In genomic region chr2:104157831-104158230, GRCm38 (mm10) we compare ENCODE assay signal across 29 mouse cellular contexts. TPM values are rescaled to one million over a fixed set of nuclear protein-coding genes. Genes with fewer than 3 reads are reported as not detected.
"Had no signal": no experiment of that assay in that cellular context is flagged by ENCODE, and none has a peak within 500 bp of the region (broad histone marks: within the 10 kb centered on the region; RNA-seq: fewer than 3 reads in every experiment).

No protein-coding gene starts in this region.

- H3K27me3 ChIP-seq: heart, embryonic 12.5 days; hindbrain, embryonic 12.5 days; intestine, embryonic 15.5 days; limb, embryonic 13.5 days; limb, embryonic 15.5 days; liver, embryonic 12.5 days had no signal

- H3K9me3 ChIP-seq: heart, embryonic 12.5 days; hindbrain, embryonic 10.5 days; hindbrain, embryonic 12.5 days; intestine, embryonic 15.5 days; limb, embryonic 13.5 days; limb, embryonic 15.5 days; liver, embryonic 12.5 days had no signal

- H3K36me3 ChIP-seq: heart, embryonic 12.5 days; hindbrain, embryonic 10.5 days; hindbrain, embryonic 12.5 days; intestine, embryonic 15.5 days; limb, embryonic 13.5 days; limb, embryonic 15.5 days; liver, embryonic 12.5 days had no signal

- H3K4me2 ChIP-seq: heart, embryonic 12.5 days; hindbrain, embryonic 12.5 days; hindbrain, embryonic 14.5 days; intestine, embryonic 15.5 days; limb, embryonic 13.5 days; limb, embryonic 15.5 days; liver, embryonic 12.5 days had no signal

- H3K9ac ChIP-seq: heart, embryonic 12.5 days; hindbrain, embryonic 12.5 days; hindbrain, embryonic 14.5 days; intestine, embryonic 15.5 days; limb, embryonic 13.5 days; limb, embryonic 15.5 days; liver, embryonic 12.5 days; liver, embryonic 14.5 days had no signal

- H3K4me1 ChIP-seq: heart, embryonic 12.5 days; hindbrain, embryonic 10.5 days; hindbrain, embryonic 12.5 days; intestine, embryonic 15.5 days; limb, embryonic 13.5 days; limb, embryonic 15.5 days; liver, embryonic 12.5 days had no signal

- ATAC-seq: hindbrain, embryonic 16.5 days; inflammation-experienced regulatory T-cells, adult 6 months; intestine, embryonic 15.5 days; intestine, postnatal 0 days; liver, embryonic 12.5 days had no signal

- H3K4me3 ChIP-seq: heart, adult 2 months; heart, embryonic 12.5 days; hindbrain, embryonic 10.5 days; hindbrain, embryonic 12.5 days; intestine, embryonic 15.5 days; layer of hippocampus, adult 2 months; left cerebral cortex, adult 2 months; limb, embryonic 13.5 days; limb, embryonic 15.5 days; liver, embryonic 12.5 days had no signal

- DNase-seq: gastrocnemius, postnatal 14 days; gastrocnemius, postnatal 36 days; heart, adult 2 months; heart, postnatal 10 days; heart, postnatal 4 days; kidney, adult 18-20 months; kidney, adult 8-10 months; kidney, postnatal 10 days; kidney, postnatal 25 days; kidney, postnatal 4 days; left cerebral cortex, postnatal 4 days had no signal

- H3K27ac ChIP-seq: heart, adult 2 months; hindbrain, embryonic 10.5 days; hindbrain, embryonic 12.5 days; hindbrain, embryonic 14.5 days; intestine, embryonic 15.5 days; layer of hippocampus, adult 2 months; left cerebral cortex, adult 2 months; limb, embryonic 13.5 days; limb, embryonic 15.5 days; liver, embryonic 12.5 days; liver, embryonic 14.5 days had no signal

RNA-seq across cellular contexts. Expression of gene A930018P22Rik, which starts 35.3 kb away (rescaled TPM):
- polyA plus RNA-seq: heart, adult 2 months; heart, embryonic 14.5 days; heart, embryonic 16.5 days; hindbrain, embryonic 12.5 days; hindbrain, embryonic 14.5 days; hindbrain, embryonic 16.5 days; inflammation-experienced regulatory T-cells, adult 6 months; kidney, embryonic 16.5 days; limb, embryonic 11.5 days; limb, embryonic 13.5 days; limb, embryonic 15.5 days had no signal
